In genomic region chr3:20794256-20794655, GRCm38 (mm10) we compare ENCODE assay signal across 13 mouse cellular contexts.
A peak's percentile ranks its signal among the peaks of the same experiment; 100 is the strongest.
DNase-seq lines count a peak whose midpoint lies in the region; ATAC-seq and TF ChIP-seq lines count a peak whose summit lies in the region.
"Had no signal": no experiment of that assay in that cellular context is flagged by ENCODE, and none has a peak within 500 bp of the region (broad histone marks: within the 10 kb centered on the region; RNA-seq: fewer than 3 reads in every experiment).

No protein-coding gene starts in this region.

- H3K27ac ChIP-seq in embryonic facial prominence, embryonic 14.5 days (replicated peaks; ENCODE audit: low read depth, low read length), result no peak overlapping the region
- H3K27ac ChIP-seq in embryonic facial prominence, embryonic 10.5 days (replicated peaks), result no peak overlapping the region
- no peak overlapping the region for H3K27ac ChIP-seq in layer of hippocampus, adult 2 months
- H3K27ac ChIP-seq in intestine, postnatal 0 days (ENCODE audit: low read depth, low read length), result no peak overlapping the region
- H3K27ac ChIP-seq: embryonic facial prominence, embryonic 12.5 days; stomach, embryonic 15.5 days had no signal

- 18% methylated on average over 1 of the region's 1 CpGs for WGBS in embryonic facial prominence, embryonic 14.5 days
- 70% methylated on average over 1 of the region's 1 CpGs for WGBS in embryonic facial prominence, embryonic 10.5 days
- WGBS in intestine, postnatal 0 days, result 57% methylated on average over 1 of the region's 1 CpGs

- H3K9me3 ChIP-seq in embryonic facial prominence, embryonic 14.5 days (ENCODE audit: control insufficient read depth, low read length), result no peaks in the 10 kb centered on the region
- H3K9me3 ChIP-seq in embryonic facial prominence, embryonic 10.5 days, result no peaks in the 10 kb centered on the region
- no peaks in the 10 kb centered on the region for H3K9me3 ChIP-seq in intestine, postnatal 0 days (ENCODE audit: control insufficient read depth)
- H3K9me3 ChIP-seq: embryonic facial prominence, embryonic 12.5 days; G1E; stomach, embryonic 15.5 days had no signal

- no peak for ATAC-seq in embryonic facial prominence, embryonic 14.5 days (ENCODE audit: low read depth)
- no peak for ATAC-seq in intestine, postnatal 0 days

- peaks cover 7% of the 10 kb centered on the region; the same call in 1 of the 2 replicates for H3K4me1 ChIP-seq in embryonic facial prominence, embryonic 14.5 days (ENCODE audit: control insufficient read depth, insufficient read depth, low read length)
- H3K4me1 ChIP-seq in embryonic facial prominence, embryonic 10.5 days, result no peaks in the 10 kb centered on the region
- H3K4me1 ChIP-seq in intestine, postnatal 0 days (replicated peaks; ENCODE audit: control insufficient read depth, insufficient read depth, low read length), result no peaks in the 10 kb centered on the region
- H3K4me1 ChIP-seq: embryonic facial prominence, embryonic 12.5 days; stomach, embryonic 15.5 days had no signal

- peak; percentile 60 for DNase-seq in embryonic facial prominence, embryonic 14.5 days (ENCODE audit: low spot score)
- DNase-seq in embryonic facial prominence, embryonic 10.5 days (ENCODE audit: low spot score), result no peak
- peak; percentile 13 for DNase-seq in layer of hippocampus, adult 9-11 months
- no peak for DNase-seq in layer of hippocampus, adult 18-20 months (ENCODE audit: low spot score in 2 of 2)
- peak; percentile 71 for DNase-seq in brain, embryonic 14.5 days (ENCODE audit: low read depth)
- DNase-seq in gastrocnemius, adult 8-10 months (ENCODE audit: low spot score in 2 of 2), result peak; percentile 11 to 32
- no peak for DNase-seq in layer of hippocampus, adult 2 months (ENCODE audit: low spot score in 2 of 2)
- DNase-seq: kidney, adult 8-10 months had no signal

- no peak overlapping the region for H3K9ac ChIP-seq in embryonic facial prominence, embryonic 14.5 days (ENCODE audit: low read depth, low read length)
- H3K9ac ChIP-seq in intestine, postnatal 0 days (ENCODE audit: low read depth, low read length), result no peak overlapping the region
- H3K9ac ChIP-seq: embryonic facial prominence, embryonic 12.5 days; stomach, embryonic 15.5 days had no signal

- no peak for TF ChIP-seq CTCF in brain, embryonic 14.5 days (IDR thresholded peaks at IDR 0.05; ENCODE audit: borderline replicate concordance, extremely low read depth, insufficient read depth, insufficient read length)
- TF ChIP-seq CTCF in layer of hippocampus, adult 2 months (conservative IDR thresholded peaks at IDR 0.05), result no peak
- no peak for TF ChIP-seq CTCF in intestine, postnatal 0 days (IDR thresholded peaks at IDR 0.05; ENCODE audit: low read depth)

- no peak for TF ChIP-seq POLR2A in brain, embryonic 14.5 days (IDR thresholded peaks at IDR 0.05; ENCODE audit: borderline replicate concordance, extremely low read depth, insufficient read depth, insufficient read length, poor library complexity, severe bottlenecking)

- no peaks in the 10 kb centered on the region for H3K36me3 ChIP-seq in embryonic facial prominence, embryonic 14.5 days (ENCODE audit: control insufficient read depth, insufficient read depth, low read length)
- no peaks in the 10 kb centered on the region for H3K36me3 ChIP-seq in embryonic facial prominence, embryonic 10.5 days (replicated peaks)
- no peaks in the 10 kb centered on the region for H3K36me3 ChIP-seq in intestine, postnatal 0 days (ENCODE audit: control insufficient read depth, insufficient read depth)
- H3K36me3 ChIP-seq: embryonic facial prominence, embryonic 12.5 days; G1E; stomach, embryonic 15.5 days had no signal

- H3K4me2 ChIP-seq in embryonic facial prominence, embryonic 14.5 days (ENCODE audit: low read depth, low read length), result no peak overlapping the region
- no peak overlapping the region for H3K4me2 ChIP-seq in intestine, postnatal 0 days (replicated peaks; ENCODE audit: low read depth)
- H3K4me2 ChIP-seq: embryonic facial prominence, embryonic 12.5 days; liver, embryonic 11.5 days; stomach, embryonic 15.5 days had no signal

- no peak overlapping the region for H3K4me3 ChIP-seq in embryonic facial prominence, embryonic 14.5 days (ENCODE audit: low read depth, low read length)
- no peak overlapping the region for H3K4me3 ChIP-seq in embryonic facial prominence, embryonic 10.5 days
- no peak overlapping the region for H3K4me3 ChIP-seq in layer of hippocampus, adult 2 months
- H3K4me3 ChIP-seq in intestine, postnatal 0 days (ENCODE audit: low read depth, low read length), result no peak overlapping the region
- H3K4me3 ChIP-seq: embryonic facial prominence, embryonic 12.5 days; stomach, embryonic 15.5 days had no signal

- H3K27me3 ChIP-seq in embryonic facial prominence, embryonic 14.5 days (replicated peaks; ENCODE audit: control insufficient read depth, insufficient read depth, low read length), result no peaks in the 10 kb centered on the region
- no peaks in the 10 kb centered on the region for H3K27me3 ChIP-seq in embryonic facial prominence, embryonic 10.5 days (replicated peaks; ENCODE audit: low read depth, poor library complexity, severe bottlenecking)
- H3K27me3 ChIP-seq in intestine, postnatal 0 days (replicated peaks; ENCODE audit: control insufficient read depth, insufficient read depth, low read length), result no peaks in the 10 kb centered on the region
- H3K27me3 ChIP-seq: embryonic facial prominence, embryonic 12.5 days; stomach, embryonic 15.5 days had no signal

Comparison
In these comparisons a context has a peak if more than half of its experiments do, and no peak if none do; other contexts are left out.
1. DNase-seq: peak in embryonic facial prominence, embryonic 14.5 days (single experiment), layer of hippocampus, adult 9-11 months (single experiment), brain, embryonic 14.5 days (single experiment) and gastrocnemius, adult 8-10 months (2 of 2); none in embryonic facial prominence, embryonic 10.5 days (single experiment), layer of hippocampus, adult 18-20 months (0 of 2) and layer of hippocampus, adult 2 months (0 of 2).